Mouse (Mus musculus) kidney, postnatal 10 days (tissue): Measurements from ENCODE around the gene Hist1h4f.
"Not testable (repeated sequence)": the region's sequence is repeated elsewhere in the genome, so short reads cannot be mapped to it uniquely, and the experiment has no call there.

ENCODE experiments used
- DNase-seq: peaks from one replicate; pipeline ENCODE4 v3.0.0; 2021; ENCODE audit warnings: mixed read lengths

Gene Hist1h4f

DNA sequence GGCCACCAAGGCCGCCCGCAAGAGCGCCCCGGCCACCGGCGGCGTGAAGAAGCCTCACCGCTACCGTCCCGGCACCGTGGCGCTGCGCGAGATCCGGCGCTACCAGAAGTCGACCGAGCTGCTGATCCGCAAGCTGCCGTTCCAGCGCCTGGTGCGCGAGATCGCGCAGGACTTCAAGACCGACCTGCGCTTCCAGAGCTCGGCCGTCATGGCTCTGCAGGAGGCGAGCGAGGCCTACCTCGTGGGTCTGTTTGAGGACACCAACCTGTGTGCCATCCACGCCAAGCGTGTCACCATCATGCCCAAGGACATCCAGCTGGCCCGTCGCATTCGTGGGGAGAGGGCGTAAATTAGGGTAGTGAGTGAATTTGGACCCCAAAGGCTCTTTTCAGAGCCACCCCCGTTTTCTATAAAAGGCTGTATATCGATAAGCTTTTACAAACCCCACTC lies 24.4 kb upstream of the Hist1h4f start:
- not testable (repeated sequence) for DNase-seq

GRCm38 (mm10) chr13:23575271-23575851 lies 23.9 kb upstream of the Hist1h4f start, which contains the start of gene Hist1h3d:
Gene Hist1h3d (plus strand): TSS chr13:23575763.
- DNase-seq = no peak

DNA sequence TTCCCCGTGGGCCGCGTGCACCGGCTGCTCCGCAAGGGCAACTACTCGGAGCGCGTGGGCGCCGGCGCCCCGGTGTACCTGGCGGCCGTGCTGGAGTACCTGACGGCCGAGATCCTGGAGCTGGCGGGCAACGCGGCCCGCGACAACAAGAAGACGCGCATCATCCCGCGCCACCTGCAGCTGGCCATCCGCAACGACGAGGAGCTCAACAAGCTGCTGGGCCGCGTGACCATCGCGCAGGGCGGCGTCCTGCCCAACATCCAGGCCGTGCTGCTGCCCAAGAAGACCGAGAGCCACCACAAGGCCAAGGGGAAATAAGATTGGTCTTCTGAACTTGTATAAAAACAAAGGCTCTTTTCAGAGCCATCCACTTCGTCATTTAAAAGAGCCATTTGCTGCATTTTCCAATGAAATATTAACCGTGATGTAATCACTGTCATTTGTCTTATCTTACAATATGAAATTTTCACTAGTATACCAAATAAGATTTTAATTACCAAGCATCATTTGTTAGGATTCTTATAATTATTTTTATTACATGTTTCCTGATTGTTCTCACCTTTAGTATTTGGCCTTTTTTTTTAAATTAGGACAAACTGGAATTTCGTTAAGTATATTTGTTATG lies 23.2 kb upstream of the Hist1h4f start:
- not testable (repeated sequence) for DNase-seq

DNA sequence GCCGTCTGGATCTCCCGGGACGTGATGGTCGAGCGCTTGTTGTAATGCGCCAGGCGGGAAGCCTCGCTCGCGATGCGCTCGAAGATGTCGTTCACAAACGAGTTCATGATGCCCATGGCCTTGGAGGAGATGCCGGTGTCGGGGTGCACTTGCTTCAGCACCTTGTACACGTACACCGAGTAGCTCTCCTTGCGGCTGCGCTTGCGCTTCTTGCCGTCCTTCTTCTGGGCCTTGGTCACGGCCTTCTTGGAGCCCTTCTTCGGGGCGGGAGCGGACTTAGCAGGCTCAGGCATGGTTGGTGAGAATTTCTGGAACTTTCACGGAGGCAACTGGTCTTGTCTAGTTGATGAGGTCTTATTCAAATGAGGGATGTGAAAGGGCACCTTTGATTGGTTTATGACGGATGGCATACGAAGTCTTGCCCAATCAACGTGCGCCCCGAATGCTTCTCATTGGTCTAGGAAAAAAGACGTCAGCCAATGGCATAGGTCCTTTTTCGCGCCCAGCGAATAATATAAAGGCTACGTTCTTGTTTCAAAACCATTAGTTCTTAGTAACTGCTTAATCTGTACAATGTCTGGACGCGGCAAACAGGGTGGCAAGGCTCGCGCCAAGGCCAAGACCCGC lies 22.6 kb upstream of the Hist1h4f start, which contains the start of the genes Hist1h2bf and Hist1h2ad:
Gene Hist1h2bf (minus strand): TSS at position 299 of the 627 bp plus-strand sequence.
Gene Hist1h2ad (plus strand): TSS at position 484 of the 627 bp plus-strand sequence.
- DNase-seq = peak; percentile 93

- DNase-seq = not testable (repeated sequence)
These were observed 21.8 kb upstream of the Hist1h4f start for GRCm38 (mm10) chr13:23573034-23573897.

DNA sequence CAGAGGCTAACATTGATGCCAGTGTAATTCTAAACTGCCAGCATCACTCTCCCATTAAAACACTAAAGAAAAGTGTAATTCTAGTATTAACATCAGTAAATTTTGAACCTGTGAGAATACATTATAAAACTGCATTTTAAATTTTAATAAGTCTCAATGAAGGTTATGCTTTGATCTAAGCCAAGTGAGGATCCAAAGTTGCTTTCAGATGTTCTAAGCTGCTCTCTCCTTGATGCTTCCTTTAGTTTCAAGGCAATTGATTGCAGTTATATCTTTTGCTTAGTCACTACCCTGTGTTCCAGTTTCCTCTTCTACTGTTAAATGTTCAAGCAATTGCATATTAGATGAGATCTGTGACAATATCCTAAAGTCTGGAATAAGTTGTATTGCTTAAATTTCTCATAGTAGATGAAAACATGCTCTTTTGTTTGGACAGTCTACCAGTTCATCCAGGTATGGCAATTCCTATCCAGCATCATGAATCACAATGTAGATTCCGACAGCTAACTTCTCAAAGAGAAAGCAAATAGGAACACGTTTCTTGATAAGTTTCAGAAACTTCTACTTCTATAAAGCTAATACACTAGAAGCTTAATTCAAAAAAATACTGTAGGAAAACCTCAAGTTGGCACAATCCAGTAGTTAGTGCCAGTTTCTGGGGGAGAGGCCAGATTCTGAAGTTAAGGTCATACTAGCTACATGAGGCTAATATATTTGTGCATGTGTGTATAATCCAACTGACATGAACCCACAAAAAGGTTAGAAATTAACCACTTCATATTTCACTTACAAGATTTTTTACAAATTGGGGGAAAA lies 21.0 kb upstream of the Hist1h4f start:
- no peak for DNase-seq

DNA sequence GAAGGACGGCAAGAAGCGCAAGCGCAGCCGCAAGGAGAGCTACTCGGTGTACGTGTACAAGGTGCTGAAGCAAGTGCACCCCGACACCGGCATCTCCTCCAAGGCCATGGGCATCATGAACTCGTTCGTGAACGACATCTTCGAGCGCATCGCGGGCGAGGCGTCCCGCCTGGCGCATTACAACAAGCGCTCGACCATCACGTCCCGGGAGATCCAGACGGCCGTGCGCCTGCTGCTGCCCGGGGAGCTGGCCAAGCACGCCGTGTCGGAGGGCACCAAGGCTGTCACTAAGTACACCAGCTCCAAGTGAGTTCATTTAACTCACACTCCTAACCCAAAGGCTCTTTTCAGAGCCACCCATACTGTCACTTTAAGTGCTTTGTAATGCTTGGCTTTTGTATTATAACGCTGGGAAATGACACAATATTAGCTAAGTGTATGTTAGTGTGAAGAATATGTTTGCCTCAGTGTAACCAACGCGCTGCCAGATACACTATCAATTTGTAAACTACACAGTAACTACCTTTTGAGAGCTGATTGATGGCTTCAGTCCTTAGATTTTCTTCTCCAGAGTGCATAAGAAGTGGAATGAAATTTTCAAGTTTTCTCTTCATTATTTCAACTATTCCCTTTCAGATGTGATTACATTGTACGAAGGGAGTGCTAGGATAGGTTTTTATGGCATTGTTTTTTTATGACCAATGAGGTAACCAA lies 20.2 kb upstream of the Hist1h4f start:
- not testable (repeated sequence) for DNase-seq

DNA sequence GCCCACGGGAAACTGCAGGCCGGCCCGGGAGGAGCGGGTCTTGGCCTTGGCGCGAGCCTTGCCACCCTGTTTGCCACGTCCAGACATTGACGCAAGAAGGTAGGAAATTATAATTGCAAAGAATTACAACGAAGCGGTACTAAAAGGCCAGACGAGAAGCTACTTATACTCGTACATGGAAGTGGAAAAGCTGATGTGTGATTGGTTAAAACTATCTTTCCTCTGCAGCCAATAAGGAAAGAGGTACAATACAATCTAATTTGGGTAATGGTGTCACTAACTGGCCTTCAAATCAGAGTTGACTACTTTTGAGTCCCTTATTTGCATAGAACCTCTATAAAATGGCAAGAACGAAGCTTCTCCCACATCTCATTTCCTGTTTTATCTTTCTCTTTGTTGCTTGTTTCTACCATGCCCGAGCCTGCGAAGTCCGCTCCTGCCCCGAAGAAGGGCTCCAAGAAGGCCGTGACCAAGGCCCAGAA lies 19.6 kb upstream of the Hist1h4f start, which contains the start of the genes Hist1h2ae and Hist1h2bg:
Gene Hist1h2ae (minus strand): TSS at position 199 of the 482 bp plus-strand sequence.
Gene Hist1h2bg (plus strand): TSS at position 375 of the 482 bp plus-strand sequence.
- peak; percentile 69 for DNase-seq

DNA sequence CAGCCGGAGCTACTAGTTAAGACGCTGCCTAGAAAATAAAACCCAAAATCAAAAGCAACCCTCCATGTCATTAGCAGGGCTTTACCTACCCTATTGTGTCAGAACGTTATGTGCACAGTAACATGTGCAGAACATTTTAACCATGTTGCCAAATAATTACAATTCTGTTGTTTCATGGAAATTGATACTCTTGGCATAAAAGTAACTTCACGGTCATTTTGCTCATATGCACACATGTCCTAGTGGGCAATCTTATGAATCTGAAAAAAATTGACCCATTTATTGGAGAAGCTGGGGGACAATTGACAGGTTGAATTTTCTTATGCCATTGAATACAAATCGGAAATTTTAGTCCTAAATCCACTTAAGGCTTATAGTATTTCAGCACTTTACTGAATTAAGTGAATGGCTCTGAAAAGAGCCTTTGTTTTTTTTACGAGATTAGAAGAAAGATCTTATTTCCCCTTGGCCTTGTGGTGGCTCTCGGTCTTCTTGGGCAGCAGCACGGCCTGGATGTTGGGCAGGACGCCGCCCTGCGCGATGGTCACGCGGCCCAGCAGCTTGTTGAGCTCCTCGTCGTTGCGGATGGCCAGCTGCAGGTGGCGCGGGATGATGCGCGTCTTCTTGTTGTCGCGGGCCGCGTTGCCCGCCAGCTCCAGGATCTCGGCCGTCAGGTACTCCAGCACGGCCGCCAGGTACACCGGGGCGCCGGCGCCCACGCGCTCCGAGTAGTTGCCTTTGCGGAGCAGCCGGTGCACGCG lies 19.0 kb upstream of the Hist1h4f start:
- not testable (repeated sequence) for DNase-seq

DNA sequence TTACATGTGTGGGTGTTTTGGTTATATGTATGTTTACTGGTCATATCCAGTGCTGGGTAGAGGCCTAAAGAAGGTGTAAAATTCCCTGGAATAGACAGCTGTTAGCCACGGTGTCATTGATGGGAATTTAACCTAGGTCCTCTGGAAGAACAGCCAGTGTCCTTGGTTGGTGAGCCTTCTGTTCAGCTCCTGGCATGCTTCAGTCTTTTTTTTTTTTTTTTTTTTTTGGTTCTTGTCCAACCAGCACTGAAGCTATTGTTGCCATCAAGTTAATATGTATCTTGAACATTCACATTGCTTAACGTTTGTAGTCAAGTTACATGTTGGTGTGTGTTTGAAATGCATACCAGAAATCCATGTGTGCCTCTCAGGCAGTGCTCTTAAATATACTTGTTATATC lies 13.0 kb upstream of the Hist1h4f start:
- no peak for DNase-seq

DNA sequence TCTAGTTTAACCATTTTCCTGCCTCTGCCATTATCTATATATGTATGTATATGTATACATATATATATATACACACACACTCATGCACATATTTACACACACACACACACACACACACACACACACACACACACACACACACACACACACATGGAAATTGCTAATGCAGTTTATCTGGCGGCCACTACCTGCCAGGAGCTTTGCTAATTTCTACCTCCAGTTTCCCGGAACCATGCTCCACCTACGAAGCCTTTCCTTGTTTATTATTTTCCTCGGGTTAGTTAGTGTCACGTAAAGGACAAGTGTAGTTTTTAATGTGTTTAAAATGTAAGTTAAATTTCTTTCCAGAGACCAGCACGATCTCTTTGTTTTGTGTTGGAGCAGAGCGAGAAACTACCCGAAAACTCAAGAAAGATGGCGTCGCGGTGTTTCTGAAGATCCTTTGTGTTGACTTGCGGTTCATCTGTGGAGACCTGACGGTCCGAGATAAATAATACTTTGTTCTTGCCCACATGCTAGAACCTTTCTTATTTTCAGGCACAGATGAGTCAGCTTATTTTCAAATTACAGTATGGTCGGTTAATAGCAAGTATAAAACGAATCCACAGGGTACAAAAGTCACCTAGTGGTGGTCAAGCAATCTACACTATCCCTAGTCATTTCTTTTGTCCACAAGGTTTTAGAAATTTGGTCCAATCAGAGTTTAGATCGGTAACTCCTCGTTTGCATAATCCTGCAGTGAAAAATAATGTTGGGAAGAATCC lies 11.4 kb upstream of the Hist1h4f start:
- peak; percentile 51 for DNase-seq

DNA sequence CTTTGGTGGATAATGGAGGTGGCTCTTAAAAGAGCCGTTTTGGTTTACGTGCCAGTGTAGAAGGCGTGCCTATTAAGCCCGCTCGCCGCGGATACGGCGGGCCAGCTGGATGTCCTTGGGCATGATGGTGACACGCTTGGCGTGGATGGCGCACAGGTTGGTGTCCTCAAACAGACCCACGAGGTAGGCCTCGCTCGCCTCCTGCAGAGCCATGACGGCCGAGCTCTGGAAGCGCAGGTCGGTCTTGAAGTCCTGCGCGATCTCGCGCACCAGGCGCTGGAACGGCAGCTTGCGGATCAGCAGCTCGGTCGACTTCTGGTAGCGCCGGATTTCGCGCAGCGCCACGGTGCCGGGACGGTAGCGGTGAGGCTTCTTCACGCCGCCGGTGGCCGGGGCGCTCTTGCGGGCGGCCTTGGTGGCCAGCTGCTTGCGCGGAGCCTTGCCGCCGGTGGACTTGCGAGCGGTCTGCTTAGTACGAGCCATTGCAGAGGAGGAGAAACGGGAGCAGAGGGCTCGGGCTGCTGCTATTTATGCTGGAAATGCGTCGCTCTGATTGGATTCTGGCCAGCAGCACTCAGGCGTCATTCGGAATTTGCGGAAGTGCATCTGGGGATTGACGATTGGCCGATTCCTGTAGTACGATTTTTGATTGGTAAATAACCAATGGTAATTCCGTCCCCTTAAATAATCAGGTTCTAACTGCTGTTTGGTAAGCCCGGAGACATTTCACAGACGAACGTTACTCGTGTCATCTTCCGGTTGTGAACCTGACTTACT lies 10.6 kb upstream of the Hist1h4f start, which contains the start of gene Hist1h3e:
Gene Hist1h3e (minus strand): TSS at position 487 of the 777 bp plus-strand sequence.
- peak; percentile 95 for DNase-seq

- DNase-seq = not testable (repeated sequence)
These were observed 10.1 kb upstream of the Hist1h4f start for GRCm38 (mm10) chr13:23561531-23561882.

GRCm38 (mm10) chr13:23560699-23561098 lies 9.3 kb upstream of the Hist1h4f start:
- not testable (repeated sequence) for DNase-seq

- DNase-seq = no peak
These were observed 5.5 kb upstream of the Hist1h4f start for GRCm38 (mm10) chr13:23556906-23557305.

DNA sequence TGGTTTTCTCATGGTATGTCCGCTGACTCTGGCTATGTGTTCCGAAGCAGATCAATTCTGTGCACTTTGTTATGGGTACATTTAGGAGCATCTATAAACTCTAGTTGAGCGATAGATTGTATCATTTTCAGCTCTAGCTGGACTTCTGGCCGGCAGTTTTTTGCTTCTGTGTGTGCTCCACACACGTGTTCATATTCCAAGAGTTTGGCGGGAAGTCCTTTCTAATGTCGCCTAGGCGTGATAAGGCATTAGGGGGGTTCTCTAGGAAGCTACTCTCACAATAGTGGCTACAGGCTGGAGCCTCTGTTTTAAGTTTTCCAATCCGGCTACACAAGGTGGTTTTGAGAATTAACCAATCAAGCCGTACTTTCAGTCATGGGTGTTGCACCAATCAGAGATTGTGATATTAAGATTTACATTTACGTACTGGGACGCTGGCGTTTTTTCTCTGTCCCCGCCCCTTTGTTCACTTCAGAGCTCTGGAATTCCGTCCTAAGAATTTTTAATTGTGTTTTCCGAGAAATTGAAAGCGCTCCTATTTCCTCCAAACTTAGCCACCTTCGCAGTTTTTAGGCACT lies 4.5 kb upstream of the Hist1h4f start:
- peak; percentile 85 for DNase-seq

GRCm38 (mm10) chr13:23554925-23555838 lies 3.7 kb upstream of the Hist1h4f start:
- DNase-seq = peak; percentile 83
